Mouse (Mus musculus) intestine, embryonic 14.5 days (tissue): ENCODE data around the gene Apln. TPM values are rescaled to one million over a fixed set of nuclear protein-coding genes. Genes with fewer than 3 reads are reported as not detected.

ENCODE experiments used
- ATAC-seq: fragments of 200-750 bp; cut with Nextera tagmentation; replicated peaks from 2 replicates; pipeline ENCODE4 v1.8.0; 2017; ENCODE audit warnings: low read depth, moderate number of reproducible peaks, moderate TSS enrichment, moderate library complexity; ENCODE audit not compliant: low FRiP score, low TSS enrichment
- DNase-seq: peaks from one replicate; pipeline ENCODE4 v3.0.0-alpha.2; 2018; ENCODE audit warnings: low spot score
- H3K27ac ChIP-seq: fragments of 300-500 bp; sonication (generic); 2 replicates; pipeline ENCODE4 v1.5.1; 2014; ENCODE audit warnings: low read depth, mild to moderate bottlenecking, control low read depth
- H3K27me3 ChIP-seq: fragments of 300-500 bp; sonication (generic); replicated peaks from 2 replicates; pipeline ENCODE4 v1.6.1; 2014; ENCODE audit warnings: low read length, control low read depth; ENCODE audit not compliant: control insufficient read depth, insufficient read depth
- H3K36me3 ChIP-seq: fragments of 300-500 bp; sonication (generic); 2 replicates; pipeline ENCODE4 v1.6.1; 2014; ENCODE audit warnings: low read length, control low read depth; ENCODE audit not compliant: control insufficient read depth, insufficient read depth
- H3K4me1 ChIP-seq: fragments of 300-500 bp; sonication (generic); replicated peaks from 2 replicates; pipeline ENCODE4 v1.6.1; 2014; ENCODE audit warnings: low read length, control low read depth, mixed read lengths; ENCODE audit not compliant: control insufficient read depth, insufficient read depth
- H3K4me2 ChIP-seq: fragments of 300-500 bp; sonication (generic); 2 replicates; pipeline ENCODE4 v1.6.1; 2014; ENCODE audit warnings: low read length
- H3K4me3 ChIP-seq: fragments of 300-500 bp; sonication (generic); 2 replicates; pipeline ENCODE4 v1.5.1; 2014; ENCODE audit warnings: low read depth, low read length, control low read depth, mixed read lengths
- H3K9ac ChIP-seq: fragments of 300-500 bp; sonication (generic); 2 replicates; pipeline ENCODE4 v1.6.1; 2014; ENCODE audit warnings: mild to moderate bottlenecking, low read length
- H3K9me3 ChIP-seq: fragments of 300-500 bp; sonication (generic); 2 replicates; pipeline ENCODE4 v1.6.1; 2016; ENCODE audit warnings: low read length, control low read depth; ENCODE audit not compliant: control insufficient read depth
- WGBS: fragments of 180-500 bp; shearing (Covaris S2); extraction: QIAGEN DNeasy Blood & Tissue Kit; methylation state at CpG from one replicate; pipeline ENCODE4 v1.1.7; 2014; 5-methylcytosine and 5-hydroxymethylcytosine counted together
- polyA plus RNA-seq: library from polyadenylated mRNA; unstranded; fragments of >200 nt; fragmentation: Nextera tagmentation; extraction: Ambion mirVana; gene quantifications from 2 replicates; pipeline ENCODE4 v1.2.1, GENCODE M21; 2014

Apln gene
- polyA plus RNA-seq, 1 experiment from 2014 or later: 4.9 TPM

- Histone ChIP-seq H3K9me3 (no peaks in the 10 kb centered on the region), H3K4me1 (no peaks in the 10 kb centered on the region), H3K4me2 (no peak overlapping the region), H3K36me3 (no peaks in the 10 kb centered on the region), H3K9ac (no peak overlapping the region), H3K27ac (no peak overlapping the region), H3K27me3 (no peaks in the 10 kb centered on the region), H3K4me3 (no peak overlapping the region)
- ATAC-seq (no peak), DNase-seq (no peak)
- WGBS: 81% methylated on average over 3 of the region's 4 CpGs
These were observed 27.8 kb upstream of the Apln start for GRCm38 (mm10) chrX:48062481-48062880.

GRCm38 (mm10) chrX:48054186-48055015 lies 19.7 kb upstream of the Apln start:
- WGBS: 30% methylated on average over 31 of the region's 31 CpGs
- no peak for ATAC-seq
- H3K9ac ChIP-seq: peak overlapping the region; percentile 11; the same call in 1 of the 2 replicates

GRCm38 (mm10) chrX:48053743-48054142 lies 19.1 kb upstream of the Apln start:
- peak overlapping the region; percentile 52 for H3K4me2 ChIP-seq
- WGBS: 45% methylated on average over 3 of the region's 3 CpGs
- no peaks in the 10 kb centered on the region for H3K4me1 ChIP-seq
- H3K27ac ChIP-seq: no peak overlapping the region
- no peak for DNase-seq
- H3K27me3 ChIP-seq: no peaks in the 10 kb centered on the region
- no peak overlapping the region for H3K9ac ChIP-seq
- no peaks in the 10 kb centered on the region for H3K9me3 ChIP-seq
- H3K4me3 ChIP-seq: no peak overlapping the region; the same call in 1 of the 2 replicates
- H3K36me3 ChIP-seq: no peaks in the 10 kb centered on the region
- ATAC-seq: no peak

More at GRCm38 (mm10) chrX:48054186-48055015, 19.7 kb upstream of the Apln start:
- Histone ChIP-seq H3K4me2 (peak overlapping the region; percentile 52), H3K27ac (no peak overlapping the region), H3K9me3 (no peaks in the 10 kb centered on the region), H3K36me3 (no peaks in the 10 kb centered on the region), H3K27me3 (no peaks in the 10 kb centered on the region), H3K4me1 (no peaks in the 10 kb centered on the region), H3K4me3 (peak overlapping the region; percentile 23)
- DNase-seq: no peak

GRCm38 (mm10) chrX:48046315-48046714 lies 11.7 kb upstream of the Apln start:
- no peak overlapping the region for H3K4me2 ChIP-seq
- no peak for ATAC-seq
- H3K9me3 ChIP-seq: no peaks in the 10 kb centered on the region
- H3K4me3 ChIP-seq: no peak overlapping the region
- WGBS: 86% methylated on average over 2 of the region's 2 CpGs
- H3K27ac ChIP-seq: no peak overlapping the region
- H3K9ac ChIP-seq: no peak overlapping the region
- no peaks in the 10 kb centered on the region for H3K27me3 ChIP-seq
- no peaks in the 10 kb centered on the region for H3K36me3 ChIP-seq
- no peaks in the 10 kb centered on the region for H3K4me1 ChIP-seq
- no peak for DNase-seq

- no peak for DNase-seq
- no peaks in the 10 kb centered on the region for H3K36me3 ChIP-seq
These were observed 9.6 kb upstream of the Apln start for GRCm38 (mm10) chrX:48044261-48044660.

GRCm38 (mm10) chrX:48042748-48043147 lies 8.1 kb upstream of the Apln start:
- Histone ChIP-seq H3K4me1 (no peaks in the 10 kb centered on the region), H3K4me3 (no peak overlapping the region), H3K9ac (no peak overlapping the region), H3K9me3 (no peaks in the 10 kb centered on the region), H3K36me3 (no peaks in the 10 kb centered on the region), H3K4me2 (no peak overlapping the region), H3K27me3 (no peaks in the 10 kb centered on the region), H3K27ac (no peak overlapping the region)
- DNase-seq (no peak), ATAC-seq (no peak)
- whole genome bisulfite sequencing: 52% methylated on average over 4 of the region's 4 CpGs

More at GRCm38 (mm10) chrX:48044261-48044660, 9.6 kb upstream of the Apln start:
- 69% methylated on average over 1 of the region's 1 CpGs for WGBS
- no peak for ATAC-seq
- Histone ChIP-seq H3K9me3 (no peaks in the 10 kb centered on the region), H3K9ac (no peak overlapping the region), H3K27ac (no peak overlapping the region), H3K4me3 (no peak overlapping the region), H3K4me1 (no peaks in the 10 kb centered on the region), H3K4me2 (no peak overlapping the region), H3K27me3 (no peaks in the 10 kb centered on the region)

- Histone ChIP-seq H3K27ac (no peak overlapping the region), H3K27me3 (0 out of 2 replicates have a peak, but pooled peaks cover 7% of the 10 kb centered on the region), H3K4me2 (no peak overlapping the region), H3K9ac (no peak overlapping the region), H3K4me1 (no peaks in the 10 kb centered on the region), H3K4me3 (no peak overlapping the region), H3K9me3 (no peaks in the 10 kb centered on the region), H3K36me3 (no peaks in the 10 kb centered on the region)
- 72% methylated on average over 3 of the region's 3 CpGs for WGBS
- no peak for DNase-seq
- no peak for ATAC-seq
These were observed 5.7 kb upstream of the Apln start for GRCm38 (mm10) chrX:48040379-48040778.

GRCm38 (mm10) chrX:48033766-48034143 lies 898 bp downstream of the Apln start:
- H3K9me3 ChIP-seq: no peaks in the 10 kb centered on the region

GRCm38 (mm10) chrX:48033024-48033423 lies 1.6 kb downstream of the Apln start:
- no peak for DNase-seq
- Histone ChIP-seq H3K9ac (no peak overlapping the region), H3K27me3 (peaks cover 24% of the 10 kb centered on the region; the same call in 1 of the 2 replicates), H3K4me1 (no peaks in the 10 kb centered on the region), H3K4me3 (no peak overlapping the region), H3K36me3 (no peaks in the 10 kb centered on the region), H3K4me2 (peak overlapping the region; percentile 63; the same call in 1 of the 2 replicates), H3K9me3 (no peaks in the 10 kb centered on the region), H3K27ac (no peak overlapping the region)
- no peak for ATAC-seq
- 85% methylated on average over 3 of the region's 3 CpGs for WGBS

More at GRCm38 (mm10) chrX:48033766-48034143, 898 bp downstream of the Apln start:
- Histone ChIP-seq H3K27me3 (peaks cover 24% of the 10 kb centered on the region; the same call in 1 of the 2 replicates), H3K36me3 (no peaks in the 10 kb centered on the region), H3K27ac (no peak overlapping the region), H3K9ac (no peak overlapping the region), H3K4me3 (peak overlapping the region; percentile 44), H3K4me1 (no peaks in the 10 kb centered on the region), H3K4me2 (peak overlapping the region; percentile 63)
- no peak for DNase-seq
- 17% methylated on average over 11 of the region's 11 CpGs for WGBS
- ATAC-seq: 0 out of 2 replicates have a peak, but pooled peaks have one; percentile 40
